Mouse (Mus musculus) cerebellum, adult 8-10 months (tissue): ENCODE measurements around the gene Ahcy.
"Not testable (repeated sequence)": the region's sequence is repeated elsewhere in the genome, so short reads cannot be mapped to it uniquely, and the experiment has no call there.

Experiments used
- DNase-seq: peaks from one replicate; pipeline ENCODE4 v3.0.0; 2022

The Ahcy gene

DNA sequence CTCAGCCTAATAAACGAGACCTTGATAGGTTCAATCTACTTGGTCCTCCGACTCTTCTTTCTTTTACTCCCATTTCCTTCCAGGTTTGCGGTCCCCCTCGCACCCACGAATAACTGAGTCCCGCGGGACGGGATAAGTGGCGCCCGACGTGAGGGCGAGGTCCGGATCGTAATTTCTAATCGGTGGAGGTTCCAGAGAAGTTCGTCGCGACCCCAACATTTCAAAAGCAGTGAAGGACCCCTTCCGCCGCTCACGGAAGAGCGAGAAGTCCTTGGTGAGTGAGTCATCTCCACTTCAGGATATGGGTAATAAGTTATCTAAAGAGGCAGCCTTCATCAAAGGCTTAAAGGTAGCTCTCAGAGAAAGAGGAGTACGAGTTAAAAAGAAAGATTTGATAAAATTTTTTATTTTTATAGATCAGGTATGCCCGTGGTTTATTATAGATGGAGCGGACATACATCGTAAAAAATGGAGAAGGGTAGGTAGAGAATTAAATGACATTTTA is 56.0 kb downstream of the Ahcy start, which contains the start of gene Gm14226:
Gm14226 (plus strand) TSS at position 16 of the 505 bp plus-strand sequence.
- not testable (repeated sequence) for DNase-seq

DNA sequence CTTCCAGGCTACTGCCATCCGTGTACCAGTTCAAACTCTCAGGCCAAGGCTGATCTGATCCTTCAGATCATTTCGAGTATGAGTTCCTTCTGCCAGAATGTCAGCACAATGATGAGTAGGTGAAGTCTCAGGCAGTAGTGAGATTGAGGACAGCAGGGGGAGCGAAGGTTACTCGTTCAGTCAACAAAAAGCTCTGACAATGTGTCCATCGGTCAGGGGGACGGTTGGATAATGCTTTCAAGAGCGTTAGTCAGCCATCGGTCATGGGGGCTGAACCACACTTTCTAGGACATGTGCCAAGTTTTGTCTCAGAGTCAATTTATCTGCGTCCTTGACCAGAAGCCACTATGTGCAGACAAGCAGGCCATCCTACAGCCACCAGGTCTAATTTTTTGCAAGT is 57.5 kb downstream of the Ahcy start:
- not testable (repeated sequence) for DNase-seq

DNA sequence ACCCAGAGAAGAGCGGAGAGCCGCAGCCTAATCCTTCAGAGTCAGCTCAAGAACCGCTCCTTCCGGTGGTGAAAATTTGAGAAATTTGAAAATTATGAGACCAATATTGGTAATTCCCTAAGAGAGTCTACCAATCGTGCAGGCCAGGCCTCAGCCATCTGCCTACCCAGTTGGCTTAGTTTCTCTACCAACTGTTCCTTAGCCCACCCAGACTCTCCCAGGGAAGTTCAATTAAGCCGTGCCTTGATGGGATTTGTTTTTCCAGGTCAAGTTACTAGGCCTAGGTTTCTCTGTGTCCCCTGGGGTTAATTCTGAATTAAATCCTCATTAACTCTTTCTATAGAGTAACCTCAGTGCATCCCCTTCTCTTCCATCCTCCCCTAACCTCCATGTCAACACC is 61.3 kb downstream of the Ahcy start:
- DNase-seq: no peak

DNA sequence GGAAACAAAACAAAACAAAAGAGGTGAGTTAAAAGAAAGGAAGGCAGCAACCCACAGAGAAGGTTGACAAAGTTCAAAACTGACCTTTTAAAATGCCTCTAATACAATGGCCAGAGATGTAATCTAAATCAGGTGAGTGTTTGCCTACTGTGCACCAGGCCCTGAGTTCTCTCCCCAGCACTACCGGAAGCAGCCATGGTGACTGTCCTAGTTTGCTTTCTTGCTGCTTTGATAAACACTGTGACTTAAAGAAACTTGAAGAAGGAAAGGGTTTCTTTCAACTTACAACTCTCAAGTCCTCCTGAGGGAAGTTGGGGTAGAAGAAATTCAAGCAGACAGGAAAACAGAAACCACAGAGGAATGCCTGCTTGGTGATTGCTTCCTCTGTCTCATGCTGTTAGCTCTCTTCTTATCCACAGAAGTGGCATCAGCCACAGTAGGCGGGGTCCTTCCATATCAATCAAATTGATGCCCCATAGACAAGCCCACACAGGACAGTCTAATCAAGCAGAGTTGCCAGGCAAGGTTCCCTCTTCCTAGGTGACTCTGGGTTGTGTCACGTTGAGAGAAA is 63.1 kb downstream of the Ahcy start:
- DNase-seq: no peak
